10 mouse cellular contexts compared by ENCODE assay signal in genomic region chr8:105025050-105025449, GRCm38 (mm10). TPM values are rescaled to one million over a fixed set of nuclear protein-coding genes. Genes with fewer than 3 reads are reported as not detected.
DNase-seq lines count a peak whose midpoint lies in the region; TF ChIP-seq lines count a peak whose summit lies in the region.
"Had no signal": no experiment of that assay in that cellular context is flagged by ENCODE, and none has a peak within 500 bp of the region (broad histone marks: within the 10 kb centered on the region; RNA-seq: fewer than 3 reads in every experiment).

No protein-coding gene starts in this region.

- no peaks in the 10 kb centered on the region for H3K36me3 ChIP-seq in E14TG2a.4 (ENCODE audit: insufficient read depth, low read length)
- no peaks in the 10 kb centered on the region for H3K36me3 ChIP-seq in limb, embryonic 10.5 days

- TF ChIP-seq CTCF in E14TG2a.4 (conservative IDR thresholded peaks at IDR 0.05; ENCODE audit: low read length), result peak; percentile 82

- no peak overlapping the region for H3K27ac ChIP-seq in limb, embryonic 10.5 days

- WGBS in limb, embryonic 10.5 days, result 67% methylated on average over 2 of the region's 2 CpGs

- H3K9me3 ChIP-seq in E14TG2a.4 (ENCODE audit: low read length), result no peaks in the 10 kb centered on the region
- H3K9me3 ChIP-seq in limb, embryonic 10.5 days (replicated peaks), result no peaks in the 10 kb centered on the region

- peak; percentile 16 to 22 for DNase-seq in kidney, postnatal 4 days
- DNase-seq in kidney, adult 18-20 months, result no peak
- DNase-seq in R1 (ENCODE audit: low read depth, low spot score), result peak; percentile 90
- DNase-seq in limb, embryonic 10.5 days (ENCODE audit: low spot score), result peak; percentile 27
- no peak for DNase-seq in spleen, postnatal 14 days (ENCODE audit: low spot score in 2 of 2)
- DNase-seq in cerebellum, adult 18-20 months, result no peak
- DNase-seq in layer of hippocampus, adult 8-10 months (ENCODE audit: low spot score in 2 of 2), result no peak
- DNase-seq: gastrocnemius, postnatal 25 days; right cerebral cortex, adult 18-20 months had no signal

- H3K27me3 ChIP-seq in E14TG2a.4 (ENCODE audit: insufficient read depth, low read length), result no peaks in the 10 kb centered on the region
- no peaks in the 10 kb centered on the region for H3K27me3 ChIP-seq in limb, embryonic 10.5 days (ENCODE audit: low read depth, poor library complexity, severe bottlenecking)

- H3K4me1 ChIP-seq in E14TG2a.4 (replicated peaks; ENCODE audit: low read depth, low read length), result no peaks in the 10 kb centered on the region
- H3K4me1 ChIP-seq in limb, embryonic 10.5 days, result no peaks in the 10 kb centered on the region

- H3K4me3 ChIP-seq in E14TG2a.4 (replicated peaks; ENCODE audit: low read length), result no peak overlapping the region
- no peak overlapping the region for H3K4me3 ChIP-seq in limb, embryonic 10.5 days

RNA-seq across cellular contexts. Expression of gene Ces3a, which starts 23.4 kb away (rescaled TPM):
- polyA plus RNA-seq in limb, embryonic 10.5 days (2016; fragmentation: Nextera tagmentation; extraction: Ambion mirVana), result not detected in 2 replicates
- total RNA-seq in layer of hippocampus, adult 8-10 months (2022), result not detected
- total RNA-seq: gastrocnemius, postnatal 25 days had no signal

RNA-seq across cellular contexts. Expression of gene Ces2h, which starts 24.4 kb away (rescaled TPM):
- polyA plus RNA-seq in limb, embryonic 10.5 days (2016; fragmentation: Nextera tagmentation; extraction: Ambion mirVana), result not detected in 2 replicates
- not detected for total RNA-seq in layer of hippocampus, adult 8-10 months (2022)
- total RNA-seq: gastrocnemius, postnatal 25 days had no signal

RNA-seq across cellular contexts. Expression of gene Ces3b, which starts 58.5 kb away (rescaled TPM):
- polyA plus RNA-seq in limb, embryonic 10.5 days (2016; fragmentation: Nextera tagmentation; extraction: Ambion mirVana), result not detected in 2 replicates
- not detected for total RNA-seq in layer of hippocampus, adult 8-10 months (2022)
- total RNA-seq: gastrocnemius, postnatal 25 days had no signal

Comparison
In these comparisons a context has a peak if more than half of its experiments do, and no peak if none do; other contexts are left out.
1. DNase-seq: peak in kidney, postnatal 4 days (2 of 2), R1 (single experiment) and limb, embryonic 10.5 days (single experiment); none in kidney, adult 18-20 months (single experiment), spleen, postnatal 14 days (0 of 2), cerebellum, adult 18-20 months (0 of 2) and layer of hippocampus, adult 8-10 months (0 of 2).